Mouse (Mus musculus) megakaryocyte, embryonic 14.5 days (primary cell): ENCODE measurements around the gene Fndc7.

Experiments used
- FLI1 ChIP-seq: IDR thresholded peaks from 2 replicates; pipeline ENCODE4 v1.6.1; 2012; ENCODE audit warnings: low read length, inconsistent platforms, mixed read lengths
- GATA1 ChIP-seq: IDR thresholded peaks from 3 replicates; pipeline ENCODE4 v1.6.1; 2012; ENCODE audit warnings: mixed read lengths, low read length, inconsistent platforms, borderline replicate concordance

DNA sequence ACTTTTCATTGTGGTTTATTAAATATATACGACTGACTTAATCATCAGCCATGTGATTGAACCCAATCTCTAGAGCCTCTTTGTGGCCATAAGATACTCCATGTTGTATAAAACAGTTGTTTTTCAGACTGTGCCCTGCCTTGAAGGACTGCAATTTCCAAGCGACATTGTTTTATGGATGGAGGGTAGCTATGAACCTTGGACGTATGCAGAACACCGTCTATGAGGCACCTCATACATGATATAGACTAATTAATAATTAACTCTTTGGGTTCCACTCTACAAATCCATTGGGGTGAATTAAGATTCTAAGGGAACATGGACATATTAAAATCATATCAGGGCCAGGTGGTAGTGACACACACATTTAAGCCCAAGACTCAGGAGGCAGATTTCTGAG lies 35.9 kb upstream of the Fndc7 start:
- TF ChIP-seq GATA1, result no peak
- TF ChIP-seq FLI1, result no peak
